Mouse (Mus musculus): ENCODE measurements at regions not wholly inside any gene's neighbourhood (a gene's known extent, or its start where the extent isn't known, plus 50 kb on each side); places are given as distances from the start of the nearest gene placed in this dataset.
A peak's percentile ranks its signal among the peaks of the same experiment; 100 is the strongest.

DNA sequence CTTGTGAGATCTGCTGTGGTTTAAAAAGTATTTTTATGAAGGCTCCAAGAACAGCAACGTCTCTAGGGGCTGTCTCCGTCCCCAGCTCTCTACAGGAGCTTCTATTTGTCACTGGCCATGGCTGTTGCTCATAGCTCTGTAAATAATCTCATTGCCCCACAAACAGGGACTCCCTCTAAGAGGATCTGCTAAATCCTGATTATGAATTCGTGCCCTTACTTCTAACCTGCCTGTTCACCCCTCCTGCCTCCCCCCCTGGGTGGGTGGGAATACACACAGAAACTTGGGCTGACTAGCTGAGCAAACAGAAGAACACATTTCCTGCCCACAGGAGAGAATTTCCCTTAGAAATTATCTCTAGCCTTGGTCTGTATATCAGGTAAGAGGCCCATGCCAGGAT is 155.9 kb upstream of the Ncam1 start:
- no peak for DNase-seq (ENCODE audit: low spot score)

DNA sequence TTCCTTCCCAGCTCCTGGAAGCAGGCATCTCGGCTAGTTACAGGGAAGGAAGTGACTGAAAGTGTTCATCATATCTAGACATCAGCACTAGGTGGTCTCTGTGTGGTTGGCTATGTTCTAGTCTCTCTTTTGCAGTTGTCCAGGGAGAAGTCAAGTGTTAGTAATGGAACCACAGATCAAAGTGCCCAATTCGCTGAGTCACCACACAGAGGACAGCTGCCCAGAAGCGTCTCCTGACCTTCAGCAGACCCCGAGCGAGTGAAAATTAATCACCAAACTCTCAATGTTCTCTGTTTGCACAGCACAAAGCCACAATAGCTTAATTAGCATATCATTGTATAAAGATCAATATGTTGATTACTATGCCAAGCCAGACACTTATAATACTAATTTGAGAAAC is 151.6 kb upstream of the Ncam1 start:
- DNase-seq (ENCODE audit: low spot score): peak; percentile 26

DNA sequence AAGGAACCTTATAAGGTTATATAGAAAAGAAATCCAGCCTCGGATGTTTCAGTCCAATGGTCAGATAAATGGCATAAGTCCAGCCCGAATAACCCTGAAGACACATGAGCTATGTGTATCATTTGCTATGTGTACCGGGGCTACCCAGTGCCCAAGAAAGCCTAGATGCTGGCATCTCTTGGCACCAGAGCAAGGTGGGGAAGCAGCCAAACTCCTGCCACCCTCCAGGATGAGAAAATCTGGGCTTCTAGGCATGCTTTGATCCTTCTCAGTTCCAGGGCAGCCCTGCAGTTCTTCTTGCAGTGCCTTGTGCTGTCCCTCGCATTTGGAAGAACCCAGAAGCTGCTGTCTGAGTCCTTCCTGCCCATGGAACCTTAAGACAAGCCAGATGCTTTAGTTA is 149.8 kb upstream of the Ncam1 start:
- DNase-seq (ENCODE audit: low spot score): no peak

DNA sequence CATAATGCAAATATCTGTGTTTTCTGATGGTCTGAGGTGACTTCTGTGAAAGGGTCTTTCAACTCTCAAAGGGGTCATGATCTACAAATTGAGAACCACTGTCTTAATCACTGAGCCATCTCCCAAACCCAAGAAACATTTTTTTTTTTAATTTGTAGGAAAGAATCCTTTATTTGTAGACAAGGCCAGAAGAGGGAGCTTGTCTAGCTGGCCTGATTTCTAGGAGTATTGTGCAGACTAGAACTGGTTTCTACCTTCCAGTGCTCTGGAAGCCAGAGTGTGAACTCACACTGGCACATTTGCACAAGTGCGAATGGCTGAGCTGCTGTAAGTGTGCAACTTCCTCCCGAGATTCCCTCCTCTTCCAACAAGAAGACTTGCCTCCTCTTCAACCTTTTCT is 148.1 kb upstream of the Ncam1 start:
- no peak for DNase-seq (ENCODE audit: low spot score)

DNA sequence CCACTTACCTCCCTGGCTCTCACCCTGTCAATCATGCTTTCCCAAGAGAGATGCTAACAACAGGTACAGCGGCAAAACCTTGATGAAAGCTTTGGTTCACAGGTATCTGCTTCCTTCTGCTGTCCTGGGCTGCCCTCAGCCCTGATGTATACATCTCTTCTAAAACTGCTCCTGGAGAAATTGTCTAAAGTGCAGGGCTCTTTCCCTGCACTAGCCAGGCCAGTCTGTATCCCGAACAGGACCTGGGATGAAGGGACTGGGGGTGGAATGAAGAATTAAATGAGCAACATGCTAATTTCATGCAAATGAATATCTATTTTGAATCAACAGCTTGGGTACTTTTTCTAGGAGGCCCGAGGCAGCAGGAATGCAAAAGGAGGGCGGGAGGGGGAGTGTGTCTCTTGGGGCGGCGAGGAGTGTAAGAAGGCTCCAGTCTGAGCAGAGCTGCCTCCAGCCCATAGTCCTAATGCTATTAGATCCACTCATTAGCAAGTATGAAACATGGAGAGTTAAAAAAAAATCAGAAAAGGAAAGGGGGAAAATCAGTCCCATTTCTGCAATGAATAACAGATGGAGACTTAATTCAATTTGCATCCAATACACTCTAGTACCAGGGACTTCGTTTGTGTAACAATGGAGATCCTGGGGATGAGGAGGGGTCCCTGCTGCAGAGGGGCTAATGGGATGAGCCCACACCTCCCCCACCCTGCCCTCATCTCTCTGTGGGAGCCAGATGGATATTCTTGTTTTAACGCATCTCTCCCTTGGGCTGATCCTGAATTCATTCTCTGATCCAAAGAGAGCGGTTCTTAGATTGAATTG is 137.0 kb upstream of the Ncam1 start:
- DNase-seq (ENCODE audit: low spot score): peak; percentile 42

DNA sequence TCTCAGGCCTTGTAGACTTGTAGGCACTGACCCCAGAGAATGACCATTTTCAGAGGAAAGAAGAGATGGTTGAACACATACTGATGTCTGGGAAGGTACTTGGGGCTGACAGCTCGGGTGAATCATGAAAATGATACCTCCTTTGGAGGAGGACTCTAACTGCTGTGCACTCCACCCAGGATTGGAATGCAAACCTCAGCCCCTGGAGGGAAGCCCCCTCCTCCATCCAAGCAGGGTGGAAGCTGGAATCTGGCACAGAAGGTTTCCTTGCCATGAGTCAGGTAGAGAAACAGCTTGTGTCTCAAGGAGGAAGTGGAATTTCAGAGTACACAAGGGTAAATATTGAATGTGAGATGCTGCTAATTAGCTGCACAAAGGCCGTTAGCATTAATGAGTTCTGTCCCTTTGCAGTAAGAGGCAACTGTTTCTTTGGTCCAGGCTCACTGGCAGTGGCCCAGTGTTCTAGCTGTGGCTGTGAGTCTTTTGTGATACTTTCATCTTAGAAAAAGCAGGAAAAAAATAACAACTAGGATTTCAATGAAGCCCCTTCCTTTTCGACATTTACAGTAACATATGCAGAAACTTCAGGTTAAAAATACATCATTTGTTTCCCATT is 129.4 kb upstream of the Ncam1 start:
- no peak for DNase-seq (ENCODE audit: low spot score)

DNA sequence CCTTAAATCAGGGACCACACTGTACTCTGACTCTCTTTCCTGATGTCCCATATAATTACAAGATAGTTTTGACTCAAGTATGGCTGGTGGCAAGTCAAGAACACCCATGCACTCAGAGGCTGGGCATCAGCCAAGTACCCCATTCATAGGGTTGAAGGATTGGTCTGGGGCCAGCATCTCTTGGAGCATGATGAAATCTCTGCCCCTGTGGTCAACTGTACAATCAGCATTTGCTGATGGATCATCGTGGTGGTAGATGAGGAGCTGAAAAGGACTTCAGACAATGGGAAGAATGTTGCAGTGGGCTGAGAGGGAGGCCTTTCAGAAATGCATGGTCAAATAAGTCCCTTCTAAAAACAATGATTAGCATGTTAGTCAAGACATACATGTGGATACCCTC is 128.6 kb upstream of the Ncam1 start:
- no peak for DNase-seq (ENCODE audit: low spot score)

DNA sequence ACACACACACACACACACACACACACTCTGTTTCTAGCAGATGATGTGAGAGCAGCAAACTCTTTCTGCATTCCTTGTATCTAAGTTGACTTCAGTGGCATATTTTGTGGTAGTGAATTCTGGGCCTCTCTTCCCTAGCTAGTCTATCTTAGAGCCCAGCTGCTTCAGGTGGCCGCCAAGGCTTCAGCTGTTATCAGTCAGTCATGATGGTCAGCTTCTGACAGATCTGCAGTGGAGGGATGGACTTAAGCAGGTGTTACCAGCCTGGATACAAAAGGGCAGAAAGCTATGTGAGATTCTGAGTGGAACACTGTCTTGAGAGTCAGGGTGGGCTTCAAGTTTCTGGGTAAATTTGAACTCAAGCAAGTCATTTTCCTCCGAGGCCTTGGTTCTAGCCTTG is 127.1 kb upstream of the Ncam1 start:
- no peak for DNase-seq (ENCODE audit: low spot score)

DNA sequence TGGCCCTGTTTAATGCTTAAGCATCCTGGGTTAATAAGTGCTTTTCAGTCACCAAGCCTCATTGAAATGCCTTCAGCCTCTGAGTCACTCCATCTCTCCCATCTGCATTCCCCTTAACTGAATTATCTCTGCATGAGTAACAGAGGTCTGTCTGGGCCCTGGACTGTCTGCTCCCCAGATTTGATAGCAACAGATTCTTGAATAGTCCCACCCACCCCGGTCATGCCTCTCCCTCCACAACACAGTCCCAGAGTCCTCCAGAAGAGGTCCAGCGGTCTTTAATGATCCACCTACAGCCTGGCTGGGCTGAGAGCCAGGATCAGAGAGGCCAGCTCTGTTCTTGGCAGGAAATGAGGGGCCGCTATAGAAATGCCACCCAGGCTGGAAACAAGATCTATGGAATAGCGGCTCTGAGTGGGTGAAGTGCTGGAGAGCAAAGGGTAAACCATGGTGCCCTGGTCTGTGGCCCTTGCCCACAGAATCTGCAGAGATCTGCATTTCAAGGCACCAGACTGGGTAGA is 125.3 kb upstream of the Ncam1 start:
- peak; percentile 9 for DNase-seq (ENCODE audit: low spot score)

DNA sequence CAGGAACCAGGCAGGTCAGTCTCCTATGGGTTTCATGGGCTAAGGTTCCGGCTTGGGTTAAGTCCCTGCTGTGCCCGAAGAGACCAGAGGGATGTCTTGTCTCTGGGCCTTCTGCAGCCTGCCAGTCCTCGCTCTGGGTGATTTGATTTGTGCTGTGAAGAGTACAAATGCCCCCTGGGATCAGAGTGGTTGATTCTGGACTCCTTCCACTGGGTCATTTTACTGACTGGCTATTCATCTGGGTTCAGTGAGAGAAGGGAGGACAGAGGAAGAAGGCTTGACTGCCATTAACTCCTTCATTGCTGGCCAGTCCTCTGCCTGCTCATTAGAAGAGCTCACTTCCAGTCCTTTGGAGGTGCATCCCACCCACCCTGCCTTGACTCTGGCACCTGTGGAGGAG is 124.0 kb upstream of the Ncam1 start:
- DNase-seq (ENCODE audit: low spot score): peak; percentile 25

DNA sequence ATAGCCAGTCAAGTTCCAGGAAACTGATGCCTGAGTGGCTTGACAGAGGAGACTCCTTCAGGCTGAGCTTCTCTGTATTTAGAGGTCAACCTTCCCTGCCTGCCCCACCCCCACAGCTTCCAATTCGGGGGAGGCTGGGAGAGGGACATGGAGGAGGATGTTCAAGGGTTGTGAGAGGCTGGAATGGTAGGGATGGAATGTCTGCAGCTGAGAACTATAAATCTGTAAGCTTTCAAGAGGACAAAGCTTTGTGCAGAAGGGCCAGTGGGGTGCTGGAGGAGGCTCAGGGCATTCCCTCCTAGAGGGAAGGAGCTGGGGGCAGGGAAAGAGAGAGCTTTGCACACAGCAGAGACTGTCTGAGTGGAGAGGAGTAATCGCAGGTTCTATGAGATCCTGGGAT is 123.4 kb upstream of the Ncam1 start:
- DNase-seq (ENCODE audit: low spot score): peak; percentile 65

DNA sequence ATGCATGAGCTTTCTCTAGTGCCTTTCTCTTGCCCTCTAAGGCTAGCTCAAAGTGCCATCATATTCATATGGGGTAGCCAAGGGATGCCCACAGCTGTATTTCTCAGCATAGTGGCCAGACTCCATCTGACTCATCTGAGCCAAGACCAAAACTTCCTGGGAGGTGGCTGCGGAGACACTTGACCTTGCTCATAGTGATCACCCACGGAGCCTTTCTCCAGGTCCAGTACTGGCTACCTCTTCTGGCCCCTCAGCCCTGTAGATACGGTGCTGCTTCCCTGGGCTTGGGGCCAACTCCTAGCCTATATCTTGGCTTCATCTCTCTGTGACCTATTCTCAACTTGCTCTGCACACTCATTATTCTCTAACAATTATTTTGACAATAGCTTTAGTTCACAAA is 122.6 kb upstream of the Ncam1 start:
- DNase-seq (ENCODE audit: low spot score): no peak

DNA sequence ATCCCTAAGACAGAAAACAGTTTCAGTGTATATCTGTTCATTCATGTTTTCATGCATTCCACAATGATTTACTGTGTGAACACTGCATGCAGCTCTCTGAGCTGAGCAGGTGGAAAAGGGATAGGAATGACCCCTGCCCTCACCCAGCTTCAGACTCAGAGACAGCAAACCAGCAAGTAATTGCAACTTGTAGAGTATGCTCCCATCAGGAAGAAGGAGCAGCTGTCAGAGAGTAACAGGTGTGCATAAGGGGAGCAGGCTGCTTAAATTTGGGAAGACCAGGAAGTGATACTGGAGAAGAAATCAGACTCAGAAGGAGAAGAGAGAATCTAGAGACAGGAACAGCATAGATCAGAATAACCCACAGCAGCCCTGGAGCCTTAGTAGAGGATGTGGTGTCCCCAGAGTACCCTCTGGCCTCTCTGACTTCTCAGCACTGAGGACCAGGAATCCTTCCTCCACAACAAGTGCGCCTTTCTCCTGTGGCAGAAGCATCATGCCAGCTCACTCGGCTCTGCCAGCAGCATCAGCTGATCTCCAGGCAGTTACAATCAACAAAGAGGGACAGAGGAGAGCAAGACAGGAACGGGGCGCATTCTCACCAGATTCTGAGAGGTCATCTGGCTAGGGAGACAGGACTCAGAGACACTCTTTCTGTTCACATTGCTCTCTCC is 116.5 kb upstream of the Ncam1 start:
- DNase-seq (ENCODE audit: low spot score): no peak

DNA sequence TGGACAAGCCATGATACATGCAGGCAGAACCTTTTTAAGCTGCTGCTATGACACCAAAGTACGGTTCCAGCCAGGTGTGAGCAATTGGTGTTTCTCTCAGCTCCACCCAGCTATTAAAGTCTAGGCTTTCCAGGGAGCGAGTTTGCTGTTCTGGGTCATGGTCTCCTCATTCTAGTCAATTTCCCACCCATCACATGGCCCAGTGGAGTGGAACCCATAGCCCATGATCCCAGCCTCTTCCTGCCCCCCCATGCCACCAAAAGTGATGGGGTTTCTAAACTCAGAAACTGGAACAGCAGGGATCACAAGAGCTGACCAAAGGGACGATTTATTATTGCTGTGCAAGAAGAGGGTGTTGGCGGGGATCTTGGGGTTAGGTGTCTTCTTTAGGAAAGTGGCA is 115.0 kb upstream of the Ncam1 start:
- no peak for DNase-seq (ENCODE audit: low spot score)

DNA sequence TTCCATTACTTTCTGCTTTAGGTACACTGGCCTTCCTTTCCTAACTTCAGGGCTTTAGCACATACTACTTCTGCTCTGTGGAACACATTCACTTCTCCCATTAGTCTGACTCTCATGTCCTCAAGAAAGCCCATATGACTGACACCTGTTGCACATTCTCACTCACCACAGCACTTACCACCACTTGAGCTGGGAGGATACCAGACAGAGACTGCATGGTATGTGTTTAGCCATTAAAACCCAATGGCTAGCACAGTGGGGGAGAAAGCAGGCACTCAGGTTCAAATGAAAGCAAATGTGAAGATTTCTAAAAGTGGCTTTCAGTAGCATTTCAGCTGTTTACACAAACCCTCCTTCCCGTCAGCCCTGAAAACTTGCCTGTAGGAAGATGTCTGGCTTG is 113.6 kb upstream of the Ncam1 start:
- no peak for DNase-seq (ENCODE audit: low spot score)

DNA sequence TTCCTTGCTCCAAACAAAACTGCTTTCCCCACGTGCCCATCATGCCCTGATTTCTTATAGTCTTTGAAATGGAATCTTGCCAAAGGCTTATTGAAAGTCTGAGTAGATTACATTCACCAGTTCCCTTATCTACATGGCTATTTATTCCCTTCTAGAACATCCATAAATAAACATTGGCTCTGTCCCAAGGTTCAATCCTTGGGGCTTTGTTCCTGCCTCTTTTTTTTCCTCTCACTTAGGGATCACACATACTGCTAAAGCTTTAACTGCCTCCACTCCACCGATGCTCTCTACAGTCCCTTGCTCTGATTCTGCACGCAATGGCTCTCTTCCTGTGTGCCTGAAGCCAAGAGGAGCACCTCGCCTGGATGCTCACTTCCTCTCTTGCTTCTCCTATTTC is 107.6 kb upstream of the Ncam1 start:
- no peak for DNase-seq (ENCODE audit: low spot score)

DNA sequence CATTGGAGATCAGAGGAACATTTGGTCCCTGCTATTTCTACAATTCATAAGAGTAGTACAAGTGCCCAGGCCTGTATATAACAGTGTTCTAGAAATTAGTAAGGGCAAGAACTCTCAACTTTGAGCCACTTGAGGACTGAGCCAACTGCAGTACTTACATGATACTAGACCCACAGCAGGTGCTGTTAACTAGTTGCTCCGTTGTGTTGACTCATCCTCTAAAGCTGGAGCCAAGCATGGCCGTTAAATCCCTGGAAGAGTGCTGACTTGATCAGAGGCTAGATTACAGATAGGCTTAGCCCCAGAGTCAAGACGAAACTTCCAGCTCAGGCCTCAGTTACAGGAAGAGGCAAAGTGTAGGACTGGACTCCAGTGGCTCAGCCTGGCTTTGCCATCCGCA is 107.0 kb upstream of the Ncam1 start:
- DNase-seq (ENCODE audit: low spot score): no peak

DNA sequence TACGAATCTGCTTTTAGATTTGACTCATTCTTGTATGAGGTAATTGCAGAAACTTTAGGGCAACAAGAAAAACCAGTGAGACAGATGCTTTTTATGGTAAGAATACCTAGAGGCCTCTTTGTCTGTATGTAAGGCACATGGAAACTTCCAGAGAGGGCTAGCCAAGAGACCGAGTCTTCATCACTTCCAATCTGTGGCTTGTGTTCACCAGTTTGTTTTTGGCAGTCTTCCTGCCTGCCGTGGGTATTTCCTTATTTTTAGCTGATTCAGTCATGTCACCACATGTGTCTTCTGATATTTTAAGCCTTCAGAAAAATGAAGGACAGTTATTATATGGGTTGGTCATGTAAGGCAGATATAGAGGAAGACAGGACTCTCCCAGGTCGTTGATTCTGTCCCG is 100.2 kb upstream of the Ncam1 start:
- no peak for DNase-seq (ENCODE audit: low spot score)

DNA sequence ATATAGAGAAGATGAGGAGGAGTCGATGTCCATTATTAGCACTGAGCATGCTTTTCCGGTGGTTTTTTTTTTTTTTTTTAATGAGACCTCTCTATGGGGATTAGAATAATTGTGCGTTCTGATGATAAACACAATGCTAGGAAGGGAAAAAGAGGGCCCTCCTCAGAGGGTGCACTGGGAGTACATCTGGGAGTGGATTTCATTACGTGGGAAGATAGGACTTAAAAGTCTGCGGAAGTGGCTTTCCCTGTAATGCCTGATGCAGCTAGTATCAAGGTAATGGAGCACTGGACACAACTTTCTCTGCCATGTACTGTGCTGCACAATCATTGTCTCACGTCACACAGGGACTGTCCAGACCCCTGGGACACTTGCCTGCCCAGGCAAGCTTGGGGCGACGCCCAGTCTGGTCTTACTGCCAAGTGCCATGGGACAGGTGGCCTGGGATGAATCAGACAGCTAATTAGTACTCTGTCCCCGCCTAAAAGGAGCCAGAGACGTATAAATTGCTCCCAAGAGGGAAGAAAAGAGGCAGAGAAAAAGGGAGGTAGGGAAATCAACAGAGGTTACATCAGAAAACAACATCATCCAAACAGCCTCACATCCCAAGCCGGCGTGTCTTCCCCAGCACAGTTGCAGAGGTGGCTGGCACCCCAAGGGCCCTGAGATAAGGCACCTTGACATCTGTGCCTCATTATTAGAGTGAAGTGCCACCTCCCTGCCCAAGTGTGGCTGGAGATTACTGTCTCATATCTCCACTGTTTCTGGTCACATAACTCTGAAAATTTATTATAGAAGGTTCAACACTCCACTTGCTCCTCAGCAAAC is 86.0 kb upstream of the Ncam1 start:
- DNase-seq (ENCODE audit: low spot score): no peak

DNA sequence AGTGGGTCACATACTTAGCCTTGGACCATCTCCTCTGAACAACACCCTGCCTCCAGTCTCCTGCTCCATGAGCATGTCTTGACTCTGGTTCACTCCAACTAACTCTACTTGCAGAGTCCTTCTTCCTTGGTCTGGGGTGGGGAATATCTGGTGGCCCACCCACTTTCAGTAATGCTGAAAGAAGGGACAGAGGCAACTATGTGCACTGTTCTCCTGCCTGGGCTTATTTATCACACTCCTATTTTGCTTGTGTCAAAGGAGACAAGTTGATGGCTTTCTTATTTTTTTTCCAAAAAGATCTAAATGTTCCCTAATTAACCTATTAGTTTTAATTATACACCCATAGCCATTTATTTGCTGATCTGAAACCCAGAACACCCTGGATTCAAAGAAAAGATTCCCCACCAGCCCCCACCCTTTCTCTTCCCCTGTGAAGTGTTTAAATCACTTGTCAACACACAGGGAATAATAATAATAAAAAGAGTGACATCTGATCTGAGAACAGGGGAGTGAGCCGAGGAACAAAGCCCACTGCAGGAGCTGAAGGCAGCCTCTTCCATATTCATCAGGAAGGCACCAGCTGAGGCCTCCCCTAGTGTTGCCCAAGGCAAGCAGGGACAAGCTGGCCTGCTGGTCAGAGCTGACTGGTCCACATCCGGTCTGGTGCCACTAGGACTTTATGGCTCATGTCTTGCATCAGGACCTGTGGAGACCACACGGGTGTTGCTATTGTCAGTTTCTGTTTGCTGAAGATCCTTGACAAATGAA is 80.8 kb upstream of the Ncam1 start:
- peak; percentile 60 for DNase-seq (ENCODE audit: low spot score)

DNA sequence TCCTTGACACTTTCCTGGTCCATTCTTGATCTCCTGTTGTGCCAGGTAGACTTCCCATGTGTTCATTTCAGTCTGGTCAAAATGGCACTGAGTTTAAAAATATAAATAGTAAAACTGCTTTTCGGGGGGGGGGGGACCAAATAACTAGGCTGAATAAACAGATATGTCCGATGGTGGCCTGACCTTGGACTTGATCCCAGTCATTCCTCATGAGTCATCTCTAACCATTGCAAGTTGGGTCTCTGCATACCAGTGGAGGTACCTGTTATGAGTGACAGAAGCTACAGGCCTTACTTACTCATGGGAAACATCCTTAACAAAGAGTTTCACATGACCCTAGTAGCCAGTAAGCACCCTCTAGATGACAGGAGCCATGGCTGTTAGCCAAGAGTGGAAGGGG is 76.2 kb upstream of the Ncam1 start:
- DNase-seq (ENCODE audit: low spot score): no peak

DNA sequence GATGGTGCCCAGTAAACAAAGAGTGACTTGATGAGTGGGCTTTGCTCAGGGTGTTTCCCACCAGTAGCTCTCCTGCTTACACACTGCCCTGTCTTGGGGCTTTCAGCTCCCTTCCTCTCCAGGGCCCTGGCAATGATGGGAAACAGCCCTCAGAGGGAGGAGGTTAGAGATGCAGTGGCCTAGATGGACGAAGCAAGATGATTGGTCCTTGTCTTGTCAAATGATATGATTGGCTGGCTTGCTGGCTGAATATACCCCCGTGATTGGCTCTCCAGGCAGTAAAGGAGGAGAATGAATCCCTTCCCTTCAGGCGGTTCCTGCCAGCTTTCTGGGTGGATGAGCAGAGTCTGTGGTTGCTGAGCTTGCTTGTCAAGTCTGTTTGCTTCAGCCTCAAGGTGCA is 74.8 kb upstream of the Ncam1 start:
- DNase-seq (ENCODE audit: low spot score): peak; percentile 89

Data from embryo, embryonic 10.5 days (tissue).